Mouse (Mus musculus): ENCODE data around the gene Ms4a4d. TPM values are rescaled to one million over a fixed set of nuclear protein-coding genes. Genes with fewer than 3 reads are reported as not detected.
"Not testable (repeated sequence)": the region's sequence is repeated elsewhere in the genome, so short reads cannot be mapped to it uniquely, and the experiment has no call there.

The Ms4a4d gene
- not detected for total RNA-seq (2021)

GRCm38 (mm10) chr19:11536593-11536992 is at the start of gene Ms4a4d:
Gene Ms4a4d (plus strand): TSS chr19:11536801.
- intact Hi-C loops (cut with DNase I), result no loop called here
- no peak for DNase-seq (ENCODE audit: low spot score in 2 of 2)

GRCm38 (mm10) chr19:11491406-11492189 is 45.0 kb upstream of the Ms4a4d start:
- intact Hi-C loops (cut with DNase I), result no loop called here
- DNase-seq (ENCODE audit: low spot score in 2 of 2), result no peak

GRCm38 (mm10) chr19:11492671-11493070 is 43.9 kb upstream of the Ms4a4d start:
- no peak for DNase-seq (ENCODE audit: low spot score in 2 of 2)
- intact Hi-C loops (cut with DNase I), result no loop called here

- intact Hi-C loops (cut with DNase I), result no loop called here
- no peak for DNase-seq (ENCODE audit: low spot score in 2 of 2)
Observed at GRCm38 (mm10) chr19:11494519-11494918, 42.1 kb upstream of the Ms4a4d start.

- intact Hi-C loops (cut with DNase I), result no loop called here
- no peak for DNase-seq (ENCODE audit: low spot score in 2 of 2)
Observed at GRCm38 (mm10) chr19:11496361-11496760, 40.2 kb upstream of the Ms4a4d start.

- intact Hi-C loops (cut with DNase I); DNase-seq (ENCODE audit: low spot score in 2 of 2): not testable (repeated sequence)
Observed at GRCm38 (mm10) chr19:11497300-11497699, 39.3 kb upstream of the Ms4a4d start.

GRCm38 (mm10) chr19:11500796-11501195 is 35.8 kb upstream of the Ms4a4d start:
- intact Hi-C loops (cut with DNase I), result loop anchor here (2.0 kb wide), 1 partner anchor 48 kb away; no protein-coding TSS in a partner anchor
- DNase-seq (ENCODE audit: low spot score in 2 of 2), result no peak

GRCm38 (mm10) chr19:11501326-11501725 is 35.3 kb upstream of the Ms4a4d start:
- intact Hi-C loops (cut with DNase I), result loop anchor here (2.0 kb wide), 1 partner anchor 47 kb away; no protein-coding TSS in a partner anchor
- no peak for DNase-seq (ENCODE audit: low spot score in 2 of 2)

GRCm38 (mm10) chr19:11504857-11505256 is 31.7 kb upstream of the Ms4a4d start:
- no peak for DNase-seq (ENCODE audit: low spot score in 2 of 2)
- intact Hi-C loops (cut with DNase I), result no loop called here

- intact Hi-C loops (cut with DNase I), result no loop called here
- DNase-seq (ENCODE audit: low spot score in 2 of 2), result no peak
Observed at GRCm38 (mm10) chr19:11513458-11513857, 23.1 kb upstream of the Ms4a4d start.

GRCm38 (mm10) chr19:11516246-11516645 is 20.4 kb upstream of the Ms4a4d start, which contains the start of gene Ms4a6b:
Gene Ms4a6b (plus strand): TSS chr19:11516512.
- intact Hi-C loops (cut with DNase I), result no loop called here
- DNase-seq (ENCODE audit: low spot score in 2 of 2), result no peak

GRCm38 (mm10) chr19:11516845-11517244 is 19.8 kb upstream of the Ms4a4d start:
- no peak for DNase-seq (ENCODE audit: low spot score in 2 of 2)
- intact Hi-C loops (cut with DNase I), result no loop called here

- DNase-seq (ENCODE audit: low spot score in 2 of 2); intact Hi-C loops (cut with DNase I): not testable (repeated sequence)
Observed at GRCm38 (mm10) chr19:11517373-11517772, 19.2 kb upstream of the Ms4a4d start.

- DNase-seq (ENCODE audit: low spot score in 2 of 2); intact Hi-C loops (cut with DNase I): not testable (repeated sequence)
Observed at GRCm38 (mm10) chr19:11518356-11518755, 18.2 kb upstream of the Ms4a4d start.

- no peak for DNase-seq (ENCODE audit: low spot score in 2 of 2)
- intact Hi-C loops (cut with DNase I), result no loop called here
Observed at GRCm38 (mm10) chr19:11520146-11520545, 16.5 kb upstream of the Ms4a4d start.

- DNase-seq (ENCODE audit: low spot score in 2 of 2), result no peak
- intact Hi-C loops (cut with DNase I), result no loop called here
Observed at GRCm38 (mm10) chr19:11533421-11533820, 3.2 kb upstream of the Ms4a4d start.

- intact Hi-C loops (cut with DNase I), result no loop called here
- no peak for DNase-seq (ENCODE audit: low spot score in 2 of 2)
Observed at GRCm38 (mm10) chr19:11533888-11534445, 2.6 kb upstream of the Ms4a4d start.

GRCm38 (mm10) chr19:11537336-11537735 is 735 bp downstream of the Ms4a4d start:
- intact Hi-C loops (cut with DNase I), result no loop called here
- DNase-seq (ENCODE audit: low spot score in 2 of 2), result no peak

- intact Hi-C loops (cut with DNase I), result not testable (repeated sequence)
Observed at GRCm38 (mm10) chr19:11540166-11540821, 3.7 kb downstream of the Ms4a4d start.

GRCm38 (mm10) chr19:11544383-11544782 is 7.8 kb downstream of the Ms4a4d start:
- intact Hi-C loops (cut with DNase I); DNase-seq (ENCODE audit: low spot score in 2 of 2): not testable (repeated sequence)

More at GRCm38 (mm10) chr19:11540166-11540821, 3.7 kb downstream of the Ms4a4d start:
- DNase-seq (ENCODE audit: low spot score in 2 of 2), result not testable (repeated sequence)

All from left cerebral cortex, postnatal 36 days (tissue).